1 mouse cellular context compared by ENCODE assay signal in genomic region chr2:29619484-29620300, GRCm38 (mm10).
TF ChIP-seq lines count a peak whose summit lies in the region.

TSS of gene Rapgef1 (plus strand) at chr2:29619720.

TF ChIP-seq in CH12.LX, 34 proteins besides CTCF, POLR2A, EP300 and RAD21 (continued from another document):
- peak; percentile 77; the same call in 1 of the 2 replicates for TF ChIP-seq MAZ (IDR thresholded peaks at IDR 0.05; ENCODE audit: low read depth, low read length)
- TF ChIP-seq ETS1 (conservative IDR thresholded peaks at IDR 0.05; ENCODE audit: low read depth, low read length): peak; percentile 50
- TF ChIP-seq CHD1 (IDR thresholded peaks at IDR 0.05; ENCODE audit: low read depth, low read length): no peak
- no peak for TF ChIP-seq POLR2AphosphoS2 (IDR thresholded peaks at IDR 0.05; ENCODE audit: low read depth, low read length)
- peak; percentile 59 for TF ChIP-seq NRF1 (IDR thresholded peaks at IDR 0.05; ENCODE audit: low read depth, low read length)
- TF ChIP-seq KAT2A (IDR thresholded peaks at IDR 0.05; ENCODE audit: insufficient replicate concordance, low read length): 0 out of 2 replicates have a peak, but pooled peaks have one; percentile 51
- TF ChIP-seq PAX5 (IDR thresholded peaks at IDR 0.05; ENCODE audit: low read length): no peak
- no peak for TF ChIP-seq JUN (IDR thresholded peaks at IDR 0.05; ENCODE audit: insufficient read depth, low read depth, low read length)
- peak; percentile 9; the same call in 1 of the 2 replicates for TF ChIP-seq ZC3H11A (IDR thresholded peaks at IDR 0.05; ENCODE audit: low read depth, low read length)
- TF ChIP-seq USF2 (conservative IDR thresholded peaks at IDR 0.05; ENCODE audit: low read depth, low read length): no peak
- TF ChIP-seq ZNF384 (IDR thresholded peaks at IDR 0.05; ENCODE audit: low read depth, low read length): 0 out of 2 replicates have a peak, but pooled peaks have one; percentile 28
- peak; percentile 54; the same call in 1 of the 2 replicates for TF ChIP-seq MAX (IDR thresholded peaks at IDR 0.05; ENCODE audit: low read length)
- peak; percentile 68; the same call in 1 of the 2 replicates for TF ChIP-seq E2F4 (IDR thresholded peaks at IDR 0.05; ENCODE audit: insufficient replicate concordance, low read depth, low read length)
- peak; percentile 88 for TF ChIP-seq TCF12 (IDR thresholded peaks at IDR 0.05; ENCODE audit: low read depth, low read length)
